Mouse (Mus musculus): ENCODE data around the gene Zfp607b. TPM values are rescaled to one million over a fixed set of nuclear protein-coding genes. Genes with fewer than 3 reads are reported as not detected.

Zfp607b gene
- total RNA-seq, 2 experiments from 2014 or later = 0.70 to 0.81 TPM

DNA sequence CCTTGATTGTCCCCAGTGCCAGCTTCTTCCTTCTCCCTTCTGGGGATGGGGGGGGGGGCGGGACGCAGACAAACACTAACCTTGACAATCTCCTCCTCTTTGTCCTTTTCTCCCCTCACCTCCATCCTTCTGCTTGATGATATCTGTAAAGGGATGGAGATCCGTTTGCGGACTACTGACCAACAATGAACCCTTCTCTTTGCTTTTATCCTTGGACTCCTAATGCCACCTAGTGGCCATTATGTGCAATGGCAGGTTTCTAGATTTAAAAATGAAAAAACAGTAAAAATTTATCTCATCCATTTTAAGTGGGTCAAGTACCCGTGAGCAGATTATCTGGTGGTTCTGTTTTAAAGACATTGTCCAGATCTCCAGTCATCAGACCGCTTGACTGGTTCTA, 3.5 kb upstream of the Zfp607b start:
- no peak for DNase-seq

DNA sequence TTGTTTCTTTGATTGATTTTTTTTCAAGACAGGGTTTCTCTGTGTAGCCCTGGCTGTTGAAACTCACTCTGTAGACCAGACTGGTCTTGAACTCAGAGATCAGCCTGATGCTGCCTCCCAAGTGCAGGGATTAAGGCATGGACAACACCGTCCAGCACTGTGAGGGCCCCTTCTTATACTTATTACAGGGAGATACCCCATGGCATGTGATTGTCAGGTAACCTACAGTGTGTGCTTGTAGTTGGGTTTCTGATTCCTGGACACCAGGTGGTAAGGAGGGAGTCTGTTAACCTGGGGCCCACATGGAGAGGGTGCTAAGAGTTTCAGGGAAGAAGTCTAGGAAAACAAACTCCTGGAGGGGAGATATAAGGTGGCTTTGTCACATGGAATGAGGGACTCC, 2.1 kb upstream of the Zfp607b start:
- DNase-seq = no peak

DNA sequence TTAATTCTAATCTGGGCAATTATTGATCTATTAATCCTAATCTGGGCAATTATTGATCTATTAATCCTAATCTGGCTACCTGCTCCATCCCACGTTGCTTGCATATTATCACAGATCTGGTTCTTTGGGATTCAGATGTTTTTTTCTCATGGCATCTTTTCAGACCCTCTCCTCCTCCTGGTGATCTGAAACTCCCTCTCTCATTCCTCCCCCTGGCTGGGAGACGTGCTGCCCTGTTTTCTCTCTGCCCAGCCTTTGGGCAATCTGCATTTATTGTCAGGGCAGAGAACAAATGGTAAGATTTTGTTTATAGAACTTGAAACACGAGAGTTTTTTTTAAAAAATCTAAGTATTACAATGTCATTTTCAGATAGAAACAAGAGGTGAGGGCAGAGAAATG, 1.3 kb upstream of the Zfp607b start:
- no peak for DNase-seq

DNA sequence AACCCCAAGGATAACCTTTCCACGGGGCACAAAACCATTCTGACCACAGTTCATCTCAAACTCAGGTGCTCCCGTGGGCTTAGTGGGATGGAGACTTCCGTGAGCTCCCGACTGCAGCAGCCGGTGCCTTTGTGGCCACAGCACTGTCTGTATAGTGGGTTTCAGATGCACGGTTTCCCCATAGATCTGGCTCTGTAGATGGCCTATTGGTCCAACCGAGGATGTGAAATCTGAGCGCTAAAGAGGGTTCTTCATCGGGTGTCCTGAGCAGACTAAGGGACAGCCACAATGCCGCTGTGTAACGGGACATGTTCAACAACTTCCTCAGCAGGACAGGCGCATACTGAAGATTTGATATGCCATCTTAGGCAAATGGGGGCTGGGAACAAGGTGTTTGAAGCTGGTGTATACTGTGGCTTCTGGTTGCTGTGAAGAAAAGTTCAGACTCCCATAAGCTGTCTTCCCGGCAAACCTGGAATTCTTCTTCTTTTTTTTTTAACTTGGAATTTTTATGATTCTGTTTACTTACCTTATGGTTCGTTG, 823 bp upstream of the Zfp607b start:
- no peak for DNase-seq

DNA sequence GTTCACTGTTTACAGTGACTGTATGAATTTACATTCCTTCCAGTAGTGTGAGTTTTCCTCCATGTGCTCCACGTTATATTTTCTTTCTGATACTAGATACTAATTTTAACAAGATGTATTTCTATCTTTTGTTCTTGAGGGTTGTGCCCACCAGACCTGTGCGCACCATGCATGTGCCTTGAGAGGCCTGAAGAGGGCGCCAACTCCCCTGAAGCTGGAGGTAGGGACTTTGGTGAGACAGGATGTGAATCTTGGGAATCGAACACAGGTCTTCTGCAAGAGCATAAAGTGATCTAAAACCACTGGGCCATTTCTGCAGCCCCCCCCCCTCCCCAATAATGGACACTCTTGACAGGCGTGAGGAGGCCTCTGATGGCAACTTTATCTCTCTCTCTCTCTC, 1.9 kb downstream of the Zfp607b start:
- DNase-seq = peak; percentile 44

DNA sequence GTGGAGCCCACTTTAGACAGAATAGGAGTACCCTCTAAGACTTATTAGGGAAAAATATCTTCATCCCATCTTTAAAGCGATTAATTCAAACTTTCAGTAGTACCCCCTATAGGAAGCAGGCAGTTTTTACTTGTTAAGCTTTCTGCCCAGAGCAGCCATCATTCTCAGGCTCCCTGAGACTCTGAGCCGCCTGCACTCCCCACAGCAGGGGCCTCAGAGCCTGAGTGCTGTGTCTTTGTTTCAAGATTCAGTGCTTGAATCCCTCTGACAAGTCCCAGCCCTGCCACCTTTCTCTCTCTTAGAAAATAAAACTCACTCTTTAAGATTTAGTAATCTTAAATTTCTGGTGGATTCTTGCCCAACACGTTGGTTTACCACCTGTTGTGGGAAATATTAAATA, 7.6 kb downstream of the Zfp607b start:
- no peak for DNase-seq

DNA sequence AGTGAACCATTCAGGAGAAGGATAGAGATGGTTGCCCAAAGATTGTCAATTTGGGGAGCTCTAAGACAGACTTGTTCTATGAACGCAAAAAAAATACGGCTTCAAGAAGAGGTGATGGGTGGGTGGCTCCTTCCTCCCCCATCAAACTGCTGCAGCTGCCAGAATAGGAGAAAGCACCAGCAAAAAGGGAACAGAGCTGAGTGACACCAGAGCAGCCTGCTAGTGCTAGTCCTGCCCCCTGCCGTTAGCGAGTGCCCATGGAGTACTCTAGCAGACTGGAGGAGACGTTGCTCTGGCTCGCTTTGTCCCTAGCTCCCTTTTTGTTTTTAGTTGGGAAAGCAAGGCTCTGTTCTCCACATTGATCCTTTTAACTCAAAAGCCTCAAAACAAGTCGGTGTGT, 21.3 kb downstream of the Zfp607b start:
- DNase-seq = no peak

DNA sequence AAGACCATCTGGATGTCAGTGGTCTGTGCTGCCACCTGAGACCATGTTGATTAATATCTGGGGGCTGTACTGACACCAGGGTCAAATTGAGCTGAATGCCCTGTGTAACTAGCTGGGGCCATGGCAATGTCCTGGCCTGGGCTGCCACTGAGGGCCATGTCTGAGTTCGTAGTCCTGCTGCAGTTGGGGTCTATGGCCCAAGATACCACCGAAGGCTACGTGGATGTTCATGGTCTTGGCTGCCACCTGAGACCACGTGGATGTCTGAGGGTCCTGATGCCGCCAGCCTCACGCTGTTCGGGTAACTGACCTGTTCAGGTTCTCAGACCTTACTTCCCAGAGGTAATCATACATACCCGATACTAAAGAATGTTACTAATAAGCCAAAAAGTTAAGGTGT, 32.8 kb downstream of the Zfp607b start:
- no peak for DNase-seq

DNA sequence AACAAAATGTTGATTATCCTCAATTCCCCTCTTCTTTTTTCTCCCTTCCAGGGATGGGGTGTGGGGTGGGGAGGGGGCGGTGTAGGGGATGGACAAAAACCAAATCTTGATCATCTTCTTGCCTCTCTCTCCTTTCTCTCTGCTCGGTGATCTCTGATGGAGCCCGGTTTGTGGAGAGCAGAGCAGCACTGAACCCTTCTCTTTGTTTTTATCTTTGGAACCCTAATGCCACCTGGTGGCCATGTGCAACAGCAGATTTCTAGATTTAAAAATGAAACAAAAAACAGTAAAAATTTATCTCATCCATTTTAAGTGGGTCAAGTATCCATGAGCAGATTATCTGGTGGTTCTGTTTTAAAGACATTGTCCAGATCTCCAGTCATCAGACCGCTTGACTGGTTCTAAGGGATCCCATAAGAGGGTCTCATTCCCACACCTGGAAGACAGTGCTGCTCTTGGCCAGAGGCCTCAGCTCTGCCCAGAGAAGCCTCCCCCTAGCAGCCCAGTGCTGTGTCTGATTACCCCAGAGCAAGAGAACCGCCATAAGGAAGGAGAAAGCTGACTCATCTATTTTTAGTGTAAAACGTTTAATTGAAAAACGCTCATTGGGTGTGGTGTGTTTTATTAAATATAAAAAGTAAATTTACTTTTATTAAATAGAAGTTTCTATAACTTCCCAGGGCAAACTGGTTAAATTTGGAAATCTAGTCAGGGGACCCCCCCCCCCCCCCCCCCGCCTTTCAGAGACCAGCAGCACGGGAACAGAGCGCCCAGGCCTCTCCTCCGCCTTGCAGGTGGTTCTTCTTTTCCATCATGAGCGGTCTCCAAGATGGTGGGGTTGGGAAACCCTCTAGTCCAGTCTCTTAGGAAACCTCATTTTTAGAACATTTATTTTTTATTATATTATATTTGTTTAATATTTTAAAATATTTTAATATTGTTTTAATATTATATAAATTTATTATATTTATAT, 36.7 kb downstream of the Zfp607b start:
- peak; percentile 37 for DNase-seq

DNA sequence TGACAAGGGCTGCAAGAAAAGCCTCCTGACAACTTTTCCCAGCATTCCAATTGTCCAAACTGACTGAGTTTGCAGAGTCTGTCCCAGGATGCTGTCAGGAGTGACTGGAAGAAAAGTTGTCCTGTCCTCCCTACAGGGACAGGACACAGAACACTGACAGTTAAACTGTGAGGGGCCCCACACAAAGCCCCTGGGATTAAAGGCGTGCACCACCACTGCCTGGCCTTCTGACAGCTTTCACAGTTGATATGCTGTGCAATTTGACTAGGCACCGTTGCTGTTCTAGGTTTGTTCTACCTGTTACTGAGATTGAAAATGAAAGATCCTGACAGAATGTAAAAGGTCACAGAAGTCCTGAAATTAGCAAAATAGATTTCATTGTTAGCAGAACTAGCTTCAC, 38.3 kb downstream of the Zfp607b start:
- no peak for DNase-seq

DNA sequence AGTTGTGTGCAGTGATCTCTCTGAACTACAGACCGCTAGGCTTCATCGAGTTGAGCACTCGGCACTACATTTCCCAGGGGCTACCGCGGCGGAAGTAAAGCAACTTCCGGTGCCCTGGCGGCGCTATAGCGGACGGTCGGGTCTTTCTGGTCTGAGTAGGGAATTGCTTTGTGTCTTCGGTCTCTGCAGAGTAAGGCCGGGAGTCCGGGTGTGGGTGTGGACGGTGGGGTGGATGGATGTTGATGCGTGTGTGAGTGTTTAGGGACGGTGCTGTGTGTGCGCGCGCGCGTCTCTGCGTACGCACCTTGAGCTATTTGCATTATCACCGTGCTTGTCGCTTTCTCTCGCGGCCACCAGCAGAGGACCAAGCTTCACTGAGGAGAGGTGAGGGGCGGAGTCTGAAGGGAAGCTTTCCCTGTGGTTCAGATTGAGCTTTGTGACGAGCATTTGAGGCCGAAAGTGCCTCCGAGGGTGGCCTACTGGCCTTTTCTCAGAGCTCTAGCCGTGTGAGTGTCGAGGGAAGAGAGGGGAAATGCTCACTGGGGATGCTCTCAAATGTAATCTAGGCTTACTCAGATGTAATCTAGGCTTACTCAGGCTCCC, 42.2 kb downstream of the Zfp607b start, which contains the start of gene Zfp60:
Zfp60 (plus strand) TSS at position 109 of the 603 bp plus-strand sequence.
- DNase-seq = peak; percentile 87

DNA sequence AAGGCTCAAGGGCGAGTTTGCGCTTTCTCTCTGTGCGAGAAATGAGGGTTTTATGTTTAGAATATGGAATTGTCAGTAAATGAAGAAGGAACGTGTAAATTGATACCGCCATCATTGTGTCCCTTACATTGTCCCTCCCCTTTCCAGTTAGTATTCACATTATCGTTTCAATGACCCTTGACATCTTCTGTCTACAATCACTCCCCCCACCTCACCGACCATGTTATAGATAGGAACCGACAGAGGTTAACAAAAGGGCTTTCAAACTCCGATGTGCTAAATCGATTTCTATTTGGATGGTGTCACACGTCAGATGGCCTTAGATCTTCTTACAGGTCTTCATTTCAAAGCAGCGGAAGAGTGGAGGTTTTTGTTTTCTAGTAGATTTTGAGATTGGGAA, 42.8 kb downstream of the Zfp607b start:
- no peak for DNase-seq

DNA sequence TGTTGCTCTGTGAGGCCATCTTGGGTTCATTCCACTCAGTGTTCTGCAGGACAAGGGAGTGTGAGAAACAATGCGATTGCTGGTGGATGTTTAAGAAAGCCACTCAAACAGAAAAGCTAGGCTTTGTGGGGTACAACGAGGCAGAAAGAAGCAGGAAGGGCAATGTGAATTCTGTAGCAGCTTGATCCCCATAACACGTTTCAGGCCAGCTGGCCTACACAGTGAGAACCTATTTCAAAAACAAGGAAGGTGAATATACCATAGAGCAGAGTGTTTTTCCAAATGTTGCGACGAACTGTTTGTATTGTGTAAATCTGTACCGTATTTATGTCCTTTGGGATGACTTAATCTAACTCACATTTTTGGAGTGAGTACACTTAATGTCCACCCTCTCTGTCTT, 43.4 kb downstream of the Zfp607b start:
- no peak for DNase-seq

DNA sequence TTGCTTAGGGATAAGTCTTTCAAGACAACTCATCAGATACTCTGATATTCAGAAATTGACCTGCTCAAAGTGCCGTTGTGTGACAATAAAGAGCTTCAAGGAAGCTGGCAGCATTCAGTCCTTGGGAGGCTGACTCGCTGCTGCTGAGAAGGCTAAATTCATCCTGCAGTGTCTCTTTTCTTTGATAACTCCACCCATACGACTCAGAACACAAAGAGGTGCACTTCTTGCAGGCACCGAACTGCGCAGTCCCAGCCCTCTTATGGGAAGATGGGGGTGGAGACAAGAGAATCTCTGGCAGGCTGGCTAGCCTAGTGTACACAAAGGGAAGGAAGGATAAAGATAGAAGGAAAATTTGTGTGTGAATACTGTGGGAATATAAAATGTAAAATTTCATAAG, 46.3 kb downstream of the Zfp607b start:
- DNase-seq = no peak

Other genes with a start within 250 kb of the Zfp607b start
- gene Sptbn4, start 241.7 kb upstream of the Zfp607b start, total RNA-seq (2021) = under 1 TPM; 0.32 to 0.50 TPM
- 10 to 100 TPM; 36.3 to 44.5 TPM for gene Blvrb, start 241.4 kb upstream of the Zfp607b start, total RNA-seq (2021)
- 10 to 100 TPM in 1 of 2 experiments, 1 to 10 TPM in 1; 7.4 to 10.1 TPM for gene Sertad3, start 215.6 kb upstream of the Zfp607b start, total RNA-seq (2021)
- 10 to 100 TPM; 14.4 to 15.5 TPM for gene Sertad1, start 202.4 kb upstream of the Zfp607b start, total RNA-seq (2021)
- gene Prx, start 190.0 kb upstream of the Zfp607b start, total RNA-seq (2021) = 1 to 10 TPM; 4.1 to 5.9 TPM
- gene Hipk4, start 166.1 kb upstream of the Zfp607b start, total RNA-seq (2021) = 1 to 10 TPM in 1 of 2 experiments, under 1 TPM in 1; 0.83 to 1.0 TPM
- 10 to 100 TPM; 28.9 to 32.4 TPM for gene Pld3, start 136.1 kb upstream of the Zfp607b start, total RNA-seq (2021)
- 10 to 100 TPM; 54.9 to 58.4 TPM for gene 2310022A10Rik, start 136.1 kb upstream of the Zfp607b start, total RNA-seq (2021)
- 100 to 1,000 TPM; 158 to 164 TPM for gene Akt2, start 97.8 kb upstream of the Zfp607b start, total RNA-seq (2021)
- gene Ttc9b, start 35.4 kb upstream of the Zfp607b start, total RNA-seq (2021) = not detected
- gene Map3k10, start 14.7 kb upstream of the Zfp607b start, total RNA-seq (2021) = 10 to 100 TPM; 16.7 TPM
- 10 to 100 TPM in 1 of 2 experiments, 1 to 10 TPM in 1; 9.1 to 11.5 TPM for gene Zfp60, start 42.0 kb downstream of the Zfp607b start, total RNA-seq (2021)
- gene Zfp626, start 117.9 kb downstream of the Zfp607b start, total RNA-seq (2021) = 1 to 10 TPM; 5.7 to 6.4 TPM
- gene Zfp59, start 149.3 kb downstream of the Zfp607b start, total RNA-seq (2021) = 1 to 10 TPM; 2.3 to 3.0 TPM
- 1 to 10 TPM; 2.8 to 3.6 TPM for gene Zfp607a, start 168.2 kb downstream of the Zfp607b start, total RNA-seq (2021)
- 1 to 10 TPM; 6.9 to 7.7 TPM for gene Zfp974, start 240.1 kb downstream of the Zfp607b start, total RNA-seq (2021)